In the genomic region with DNA sequence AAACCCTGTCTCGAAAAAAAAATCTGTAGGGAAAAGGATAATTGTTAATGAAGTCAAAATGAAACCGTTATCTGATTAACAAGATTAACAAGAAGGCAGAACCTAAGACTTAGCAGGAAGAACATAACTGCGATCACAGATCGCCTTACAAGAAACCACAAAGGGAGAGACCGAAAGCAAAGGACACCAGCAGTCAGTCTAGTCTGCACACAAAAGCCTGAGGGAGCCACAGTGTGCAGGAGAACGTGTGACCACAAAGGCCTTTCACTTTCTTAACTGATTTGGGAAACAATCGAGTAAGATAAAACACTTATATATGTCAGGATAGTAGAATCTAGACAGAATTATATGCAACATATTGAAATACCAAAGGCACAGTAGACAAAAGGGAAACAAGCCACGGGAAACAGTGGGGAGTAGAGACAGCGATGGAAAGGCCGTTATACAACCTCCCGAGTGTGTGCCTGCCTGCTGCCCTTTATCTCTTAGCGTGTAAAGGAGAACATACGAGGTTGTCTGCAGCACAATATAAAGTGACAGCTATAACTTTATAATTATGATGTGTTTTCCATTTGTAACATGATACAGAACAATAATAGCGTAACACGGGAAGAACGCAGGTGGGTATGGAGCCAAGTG, we compare ENCODE assay signal across 21 mouse cellular contexts. TPM values are rescaled to one million over a fixed set of nuclear protein-coding genes. Genes with fewer than 3 reads are reported as not detected.
DNase-seq lines count a peak whose midpoint lies in the region; ATAC-seq and TF ChIP-seq lines count a peak whose summit lies in the region.
"Had no signal": no experiment of that assay in that cellular context is flagged by ENCODE, and none has a peak within 500 bp of the region (broad histone marks: within the 10 kb centered on the region; RNA-seq: fewer than 3 reads in every experiment).

No protein-coding gene starts in this region.

- no peak overlapping the region for H3K4me3 ChIP-seq in layer of hippocampus, adult 2 months
- no peak overlapping the region for H3K4me3 ChIP-seq in kidney, adult 2 months (ENCODE audit: insufficient read depth, low read depth, low read length)
- H3K4me3 ChIP-seq: gastrocnemius, adult 2 months; heart, adult 2 months; hindbrain, embryonic 13.5 days; limb, embryonic 12.5 days; liver, embryonic 15.5 days had no signal

- no peak for TF ChIP-seq POLR2A in kidney, adult 2 months (IDR thresholded peaks at IDR 0.05; ENCODE audit: low read depth, low read length)

- peak; percentile 71 for ATAC-seq in megakaryocyte progenitor cell, adult 5-6 weeks (replicated peaks; ENCODE audit: poor library complexity)
- ATAC-seq: forebrain, postnatal 0 days; intestine, postnatal 0 days had no signal

- H3K27ac ChIP-seq in layer of hippocampus, adult 2 months = peak overlapping the region; percentile 70
- H3K27ac ChIP-seq in kidney, adult 2 months (ENCODE audit: insufficient read depth, low read depth, low read length) = no peak overlapping the region
- H3K27ac ChIP-seq: gastrocnemius, adult 2 months; heart, adult 2 months; hindbrain, embryonic 13.5 days; limb, embryonic 12.5 days; liver, embryonic 15.5 days had no signal

- no peaks in the 10 kb centered on the region for H3K36me3 ChIP-seq in kidney, adult 2 months (ENCODE audit: control insufficient read depth, insufficient read depth, low read length)
- H3K36me3 ChIP-seq: G1E; limb, embryonic 12.5 days; liver, embryonic 15.5 days had no signal

- no peaks in the 10 kb centered on the region for H3K4me1 ChIP-seq in kidney, adult 2 months (ENCODE audit: control insufficient read depth, insufficient read depth, low read length)
- H3K4me1 ChIP-seq: hindbrain, embryonic 13.5 days; limb, embryonic 12.5 days; liver, embryonic 15.5 days had no signal

- TF ChIP-seq CTCF in layer of hippocampus, adult 2 months (conservative IDR thresholded peaks at IDR 0.05) = no peak
- no peak for TF ChIP-seq CTCF in kidney, adult 2 months (conservative IDR thresholded peaks at IDR 0.05; ENCODE audit: insufficient read depth, insufficient read length, low read depth, low read length)

- WGBS in kidney, adult 2 months = 85% methylated on average over 16 of the region's 16 CpGs

- H3K27me3 ChIP-seq in kidney, adult 2 months (replicated peaks; ENCODE audit: control insufficient read depth, insufficient read depth, low read length) = no peaks in the 10 kb centered on the region
- H3K27me3 ChIP-seq: hindbrain, embryonic 13.5 days had no signal

- no peak for DNase-seq in layer of hippocampus, adult 2 months (ENCODE audit: low spot score in 2 of 2)
- DNase-seq in layer of hippocampus, adult 18-20 months (ENCODE audit: low spot score in 2 of 2) = no peak
- DNase-seq in 416B (ENCODE audit: low read depth) = peak; percentile 82
- peak; percentile 42 for DNase-seq in T-cell, adult 2 months (ENCODE audit: low spot score)
- no peak for DNase-seq in kidney, adult 2 months
- DNase-seq in right cerebral cortex, postnatal 25 days = no peak
- no peak for DNase-seq in kidney, postnatal 14 days
- DNase-seq: adrenal gland, postnatal 25 days; cerebellum, postnatal 10 days; forebrain, postnatal 0 days; gastrocnemius, adult 2 months; heart, adult 2 months; kidney, postnatal 4 days; lung, postnatal 14 days; midbrain, embryonic 14.5 days had no signal

RNA-seq across cellular contexts. Expression of gene Bsn, which starts 26.4 kb away (rescaled TPM):
- total RNA-seq in layer of hippocampus, adult 2 months (2021) = 100 to 1,000 TPM; 236 to 246 TPM
- total RNA-seq in layer of hippocampus, adult 18-20 months (2021) = 100 to 1,000 TPM; 228 to 231 TPM
- total RNA-seq in megakaryocyte progenitor cell, adult 5-6 weeks (2015) = 4.7 and 5.5 TPM in 2 replicates
- 3.2 and 4.0 TPM in 2 replicates for total RNA-seq in megakaryocyte progenitor cell, adult 5-6 weeks (2017)
- 0.15 and 0.17 TPM in 2 replicates for polyA plus RNA-seq in kidney, adult 2 months (2012; rRNA removed)

Comparison
In these comparisons a context has a peak if more than half of its experiments do, and no peak if none do; other contexts are left out.
1. DNase-seq: peak in 416B (single experiment) and T-cell, adult 2 months (single experiment); none in layer of hippocampus, adult 2 months (0 of 2), layer of hippocampus, adult 18-20 months (0 of 2), kidney, adult 2 months (single experiment), right cerebral cortex, postnatal 25 days (single experiment) and kidney, postnatal 14 days (single experiment).
2. RNA of gene Bsn, which starts 26.4 kb away (total RNA-seq): 236 to 246 TPM in layer of hippocampus, adult 2 months and 228 to 231 TPM in layer of hippocampus, adult 18-20 months; 3.2 to 5.5 TPM in megakaryocyte progenitor cell, adult 5-6 weeks; every median in the first group is over 10 times any median in the second.